Mouse (Mus musculus): ENCODE measurements around the gene Klk7. TPM values are rescaled to one million over a fixed set of nuclear protein-coding genes. Genes with fewer than 3 reads are reported as not detected.

Klk7 gene
- total RNA-seq, 1 experiment from 2014 or later: not detected

DNA sequence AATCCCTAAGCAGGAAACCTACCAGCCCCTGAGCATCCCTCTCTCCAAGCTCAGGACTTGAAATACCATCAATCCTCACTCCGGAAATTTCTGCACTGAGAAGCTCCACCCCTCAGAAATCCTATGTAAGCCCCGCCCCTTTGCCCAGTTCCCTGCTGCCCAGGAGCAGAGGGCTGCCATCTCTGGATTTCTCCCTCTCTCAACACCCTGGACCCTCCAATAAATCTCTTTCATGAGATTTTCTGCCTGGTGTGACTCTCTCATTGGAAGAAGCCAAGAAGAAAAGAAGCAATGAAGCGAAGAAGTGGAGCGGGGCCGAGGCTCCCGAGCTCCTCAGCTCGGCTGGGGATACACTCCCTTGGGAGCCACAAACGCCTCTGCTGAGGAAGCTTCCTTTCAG, 49.3 kb downstream of the Klk7 start:
- ATAC-seq (replicated peaks; ENCODE audit: insufficient number of reproducible peaks, low FRiP score, low TSS enrichment, poor library complexity, severe bottlenecking): no peak

Other genes with a start within 250 kb of the Klk7 start
- 2.2 to 8.1 TPM (median 3.0 TPM) in 3 replicates for gene Zfp658, start 249.0 kb upstream of the Klk7 start, total RNA-seq (2017)
- 4.9 to 7.5 TPM (median 6.8 TPM) in 3 replicates for gene Zfp719, start 231.7 kb upstream of the Klk7 start, total RNA-seq (2017)
- gene Zfp819, start 204.1 kb upstream of the Klk7 start, total RNA-seq (2017): 0.43 TPM in 1 of 3 replicates, not detected in the others
- gene Ceacam18, start 176.6 kb upstream of the Klk7 start, total RNA-seq (2017): not detected in 3 replicates
- gene Siglece, start 151.1 kb upstream of the Klk7 start, total RNA-seq (2017): 5.3 to 8.1 TPM (median 5.7 TPM) in 3 replicates
- 3.4 to 6.1 TPM (median 5.4 TPM) in 3 replicates for gene Ctu1, start 139.3 kb upstream of the Klk7 start, total RNA-seq (2017)
- not detected in 3 replicates for gene Klk14, start 120.9 kb upstream of the Klk7 start, total RNA-seq (2017)
- gene Klk13, start 98.7 kb upstream of the Klk7 start, total RNA-seq (2017): not detected in 3 replicates
- gene Klk12, start 42.4 kb upstream of the Klk7 start, total RNA-seq (2017): not detected in 3 replicates
- not detected in 3 replicates for gene Klk11, start 36.7 kb upstream of the Klk7 start, total RNA-seq (2017)
- not detected in 3 replicates for gene Klk10, start 30.3 kb upstream of the Klk7 start, total RNA-seq (2017)
- gene Klk9, start 19.4 kb upstream of the Klk7 start, total RNA-seq (2017): not detected in 3 replicates
- gene Klk8, start 13.7 kb upstream of the Klk7 start, total RNA-seq (2017): 4.4 to 5.0 TPM in 2 of 3 replicates, not detected in the other
- not detected in 3 replicates for gene Klk6, start 13.2 kb downstream of the Klk7 start, total RNA-seq (2017)
- not detected in 3 replicates for gene Klk5, start 30.7 kb downstream of the Klk7 start, total RNA-seq (2017)
- not detected in 3 replicates for gene Klk4, start 69.9 kb downstream of the Klk7 start, total RNA-seq (2017)
- gene Klk15, start 122.4 kb downstream of the Klk7 start, total RNA-seq (2017): not detected in 3 replicates
- gene Klk1b8, start 139.4 kb downstream of the Klk7 start, total RNA-seq (2017): not detected in 3 replicates
- gene Klk1b1, start 155.5 kb downstream of the Klk7 start, total RNA-seq (2017): not detected in 3 replicates
- gene Klk1b9, start 164.8 kb downstream of the Klk7 start, total RNA-seq (2017): not detected in 3 replicates
- gene Klk1b11, start 184.6 kb downstream of the Klk7 start, total RNA-seq (2017): not detected in 3 replicates
- not detected in 3 replicates for gene Klk1b26, start 200.9 kb downstream of the Klk7 start, total RNA-seq (2017)
- 2.3 TPM in 1 of 3 replicates, not detected in the others for gene Klk1b27, start 241.0 kb downstream of the Klk7 start, total RNA-seq (2017)

Measured in monocyte, adult 5-6 weeks (primary cell).